12 mouse cellular contexts compared by ENCODE assay signal in the genomic region with DNA sequence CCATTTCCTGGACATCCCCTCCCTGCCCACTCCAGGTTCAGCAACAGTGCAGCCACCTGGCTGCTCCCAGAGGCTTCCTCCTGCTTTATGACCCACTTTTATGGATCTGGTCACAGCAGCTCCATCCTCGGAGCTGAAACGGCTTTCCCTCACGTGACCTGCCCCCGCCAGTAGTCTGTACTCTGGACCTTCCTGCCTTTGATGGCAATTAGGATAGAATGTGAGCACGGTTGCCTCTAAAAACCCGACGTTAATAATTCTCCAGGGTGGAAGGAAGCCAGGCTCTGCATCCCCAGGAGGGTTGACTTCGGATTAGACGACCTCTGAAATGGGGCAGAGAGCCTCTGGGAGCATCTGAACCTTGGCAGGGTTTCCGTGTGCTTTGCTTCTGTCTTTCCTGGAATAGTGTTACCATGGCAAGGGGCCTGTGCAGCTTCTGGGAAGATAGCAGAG.
DNase-seq lines count a peak whose midpoint lies in the region; ATAC-seq lines count a peak whose summit lies in the region.
"Had no signal": no experiment of that assay in that cellular context is flagged by ENCODE, and none has a peak within 500 bp of the region (broad histone marks: within the 10 kb centered on the region; RNA-seq: fewer than 3 reads in every experiment).

No protein-coding gene starts in this region.

- DNase-seq in retina, embryonic 14.5 days (ENCODE audit: low spot score), result peak; percentile 22
- DNase-seq in retina, postnatal 1 day, result no peak
- DNase-seq in kidney, adult 18-20 months, result peak; percentile 87
- DNase-seq in testis, postnatal 14 days (ENCODE audit: low spot score), result peak; percentile 19
- no peak for DNase-seq in right cerebral cortex, postnatal 14 days
- DNase-seq in left cerebral cortex, adult 18-20 months (ENCODE audit: low spot score in 2 of 2), result no peak
- DNase-seq: forebrain, postnatal 0 days; lung, adult 18-20 months; right cerebral cortex, postnatal 4 days had no signal

- no peaks in the 10 kb centered on the region for H3K9me3 ChIP-seq in limb, embryonic 13.5 days
- H3K9me3 ChIP-seq in midbrain, embryonic 13.5 days, result no peaks in the 10 kb centered on the region
- H3K9me3 ChIP-seq: heart, embryonic 15.5 days had no signal

- peaks cover 30% of the 10 kb centered on the region for H3K4me1 ChIP-seq in limb, embryonic 13.5 days
- H3K4me1 ChIP-seq in midbrain, embryonic 13.5 days (replicated peaks), result no peaks in the 10 kb centered on the region; the same call in 1 of the 2 replicates
- H3K4me1 ChIP-seq: heart, embryonic 15.5 days had no signal

- no peaks in the 10 kb centered on the region for H3K27me3 ChIP-seq in limb, embryonic 13.5 days
- H3K27me3 ChIP-seq in midbrain, embryonic 13.5 days, result no peaks in the 10 kb centered on the region
- H3K27me3 ChIP-seq: heart, embryonic 15.5 days had no signal

- H3K4me2 ChIP-seq in limb, embryonic 13.5 days (replicated peaks), result peak overlapping the region; percentile 38
- no peak overlapping the region for H3K4me2 ChIP-seq in midbrain, embryonic 13.5 days (replicated peaks)
- H3K4me2 ChIP-seq: heart, embryonic 15.5 days had no signal

- 17% methylated on average over 10 of the region's 10 CpGs for WGBS in limb, embryonic 13.5 days
- 75% methylated on average over 10 of the region's 10 CpGs for WGBS in midbrain, embryonic 13.5 days

- peak overlapping the region; percentile 52; the same call in 1 of the 2 replicates for H3K27ac ChIP-seq in limb, embryonic 13.5 days
- no peak overlapping the region for H3K27ac ChIP-seq in midbrain, embryonic 13.5 days
- H3K27ac ChIP-seq: heart, embryonic 15.5 days had no signal

- no peaks in the 10 kb centered on the region for H3K36me3 ChIP-seq in limb, embryonic 13.5 days
- H3K36me3 ChIP-seq in midbrain, embryonic 13.5 days, result no peaks in the 10 kb centered on the region
- H3K36me3 ChIP-seq: heart, embryonic 15.5 days had no signal

- no peak overlapping the region for H3K4me3 ChIP-seq in limb, embryonic 13.5 days
- no peak overlapping the region for H3K4me3 ChIP-seq in midbrain, embryonic 13.5 days (replicated peaks)
- H3K4me3 ChIP-seq: heart, embryonic 15.5 days had no signal

- no peak overlapping the region for H3K9ac ChIP-seq in limb, embryonic 13.5 days
- no peak overlapping the region for H3K9ac ChIP-seq in midbrain, embryonic 13.5 days (replicated peaks)
- H3K9ac ChIP-seq: forebrain, postnatal 0 days; heart, embryonic 15.5 days had no signal

- no peak for ATAC-seq in limb, embryonic 13.5 days (ENCODE audit: low FRiP score, low read depth)
- ATAC-seq in midbrain, embryonic 13.5 days, result no peak
- ATAC-seq: forebrain, postnatal 0 days had no signal

Comparison
In these comparisons a context has a peak if more than half of its experiments do, and no peak if none do; other contexts are left out.
1. DNase-seq: peak in retina, embryonic 14.5 days (single experiment), kidney, adult 18-20 months (single experiment) and testis, postnatal 14 days (single experiment); none in retina, postnatal 1 day (single experiment), right cerebral cortex, postnatal 14 days (single experiment) and left cerebral cortex, adult 18-20 months (0 of 2).